Comparison of ENCODE assay signal across 8 mouse cellular contexts in the genomic region with DNA sequence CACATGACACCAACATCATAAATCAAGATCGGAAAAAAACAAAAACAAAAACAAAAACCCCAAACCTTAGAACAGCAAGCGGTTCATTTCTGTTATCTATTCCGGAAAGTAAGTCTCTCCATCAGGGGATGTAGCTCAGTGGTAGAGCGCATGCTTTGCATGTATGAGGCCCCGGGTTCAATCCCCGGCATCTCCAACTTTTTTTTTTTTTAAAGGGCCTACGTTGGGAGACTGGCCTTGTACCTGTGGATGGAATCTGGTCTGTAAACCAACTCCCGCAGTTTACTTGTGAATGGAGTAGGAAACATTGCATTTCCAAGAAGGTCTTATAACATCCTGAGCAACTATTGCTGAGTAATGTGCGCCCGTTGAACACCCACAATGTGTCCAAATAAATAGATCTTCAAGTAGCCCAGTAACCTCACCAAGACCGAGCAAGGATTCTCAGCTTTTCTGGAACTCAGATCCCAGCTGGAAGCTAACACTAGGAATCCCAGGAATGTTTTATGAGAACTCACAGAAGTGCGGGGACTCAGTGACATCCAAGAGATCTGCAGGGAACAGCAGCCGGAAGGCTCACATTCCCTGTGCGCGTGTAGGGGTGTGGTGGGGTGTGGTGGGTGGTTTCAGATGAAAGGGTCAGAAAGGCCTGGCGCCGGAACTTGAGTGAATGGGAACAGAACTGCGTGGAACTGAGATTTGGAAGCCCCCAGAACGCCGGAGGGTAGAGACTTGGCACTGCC. TPM values are rescaled to one million over a fixed set of nuclear protein-coding genes. Genes with fewer than 3 reads are reported as not detected.
A peak's percentile ranks its signal among the peaks of the same experiment; 100 is the strongest.
DNase-seq lines count a peak whose midpoint lies in the region; ATAC-seq and TF ChIP-seq lines count a peak whose summit lies in the region.

No protein-coding gene starts in this region.

- DNase-seq in left cerebral cortex, postnatal 25 days (ENCODE audit: low spot score in 2 of 2) = peak; percentile 56 to 72
- DNase-seq in left cerebral cortex, adult 8-10 months (ENCODE audit: low spot score in 2 of 2) = no peak
- DNase-seq in NIH3T3 (ENCODE audit: low read depth) = peak; percentile 79
- peak; percentile 74 for DNase-seq in forebrain, embryonic 10.5 days (ENCODE audit: extremely low spot score, low spot score)
- peak; percentile 28 for DNase-seq in lung, postnatal 36 days
- DNase-seq in stomach, postnatal 0 days (ENCODE audit: low spot score) = peak; percentile 54
- no peak for DNase-seq in cerebellum, postnatal 36 days

- peaks cover 16% of the 10 kb centered on the region for H3K36me3 ChIP-seq in forebrain, embryonic 10.5 days (replicated peaks)
- H3K36me3 ChIP-seq in intestine, embryonic 16.5 days (ENCODE audit: control insufficient read depth, insufficient read depth, low read length) = peaks cover 9% of the 10 kb centered on the region; the same call in 1 of the 2 replicates
- H3K36me3 ChIP-seq in stomach, postnatal 0 days (ENCODE audit: control insufficient read depth, insufficient read depth, low read length) = no peaks in the 10 kb centered on the region

- H3K4me3 ChIP-seq in forebrain, embryonic 10.5 days = peak overlapping the region; percentile 51
- peak overlapping the region; percentile 47 for H3K4me3 ChIP-seq in intestine, embryonic 16.5 days (ENCODE audit: low read length)
- H3K4me3 ChIP-seq in stomach, postnatal 0 days (ENCODE audit: low read depth, low read length) = peak overlapping the region; percentile 29

- no peak for TF ChIP-seq EP300 in stomach, postnatal 0 days (optimal IDR thresholded peaks at IDR 0.05)

- ATAC-seq in intestine, embryonic 16.5 days = peak; percentile 63
- ATAC-seq in stomach, postnatal 0 days (ENCODE audit: low FRiP score, low TSS enrichment) = no peak

- H3K27me3 ChIP-seq in forebrain, embryonic 10.5 days (ENCODE audit: poor library complexity, severe bottlenecking) = no peaks in the 10 kb centered on the region
- H3K27me3 ChIP-seq in intestine, embryonic 16.5 days (replicated peaks; ENCODE audit: control insufficient read depth, insufficient read depth, low read length) = no peaks in the 10 kb centered on the region
- H3K27me3 ChIP-seq in stomach, postnatal 0 days (ENCODE audit: control insufficient read depth, insufficient read depth, low read length) = no peaks in the 10 kb centered on the region

- H3K9me3 ChIP-seq in forebrain, embryonic 10.5 days = no peaks in the 10 kb centered on the region
- H3K9me3 ChIP-seq in intestine, embryonic 16.5 days (ENCODE audit: control insufficient read depth, low read length) = no peaks in the 10 kb centered on the region
- no peaks in the 10 kb centered on the region for H3K9me3 ChIP-seq in stomach, postnatal 0 days (ENCODE audit: control insufficient read depth, low read length)

- no peak for TF ChIP-seq CTCF in stomach, postnatal 0 days (IDR thresholded peaks at IDR 0.05; ENCODE audit: low read depth)

- H3K4me1 ChIP-seq in forebrain, embryonic 10.5 days = peaks cover 39% of the 10 kb centered on the region
- peaks cover 18% of the 10 kb centered on the region for H3K4me1 ChIP-seq in intestine, embryonic 16.5 days (ENCODE audit: control insufficient read depth, insufficient read depth, low read length)
- no peaks in the 10 kb centered on the region for H3K4me1 ChIP-seq in stomach, postnatal 0 days (replicated peaks; ENCODE audit: control insufficient read depth, insufficient read depth)

- intact Hi-C loops in left cerebral cortex, postnatal 25 days (cut with DNase I) = no loop called here

- H3K27ac ChIP-seq in forebrain, embryonic 10.5 days = peak overlapping the region; percentile 79
- peak overlapping the region; percentile 57; the same call in 1 of the 2 replicates for H3K27ac ChIP-seq in intestine, embryonic 16.5 days (ENCODE audit: low read length)
- no peak overlapping the region; the same call in 1 of the 2 replicates for H3K27ac ChIP-seq in stomach, postnatal 0 days (replicated peaks)

- H3K4me2 ChIP-seq in intestine, embryonic 16.5 days (ENCODE audit: low read depth, low read length) = peak overlapping the region; percentile 52
- H3K4me2 ChIP-seq in stomach, postnatal 0 days (replicated peaks; ENCODE audit: low read depth) = peak overlapping the region; percentile 47

- WGBS in forebrain, embryonic 10.5 days = 4% methylated on average over 20 of the region's 20 CpGs
- 10% methylated on average over 20 of the region's 20 CpGs for WGBS in intestine, embryonic 16.5 days
- WGBS in stomach, postnatal 0 days = 14% methylated on average over 20 of the region's 20 CpGs

- H3K9ac ChIP-seq in intestine, embryonic 16.5 days (ENCODE audit: low read depth, low read length) = peak overlapping the region; percentile 50; the same call in 1 of the 2 replicates
- no peak overlapping the region for H3K9ac ChIP-seq in stomach, postnatal 0 days (ENCODE audit: low read length)

RNA-seq across cellular contexts. Expression of a gene that starts 19.5 kb away (rescaled TPM):
- 100 to 1,000 TPM; 810 to 811 TPM for total RNA-seq in left cerebral cortex, postnatal 25 days (2021)
- 100 to 1,000 TPM; 799 to 904 (median 900) TPM for total RNA-seq in left cerebral cortex, adult 8-10 months (2022)
- polyA plus RNA-seq in forebrain, embryonic 10.5 days (2016; fragmentation: Nextera tagmentation; extraction: Ambion mirVana) = 931 and 967 TPM in 2 replicates
- 897 and 920 TPM in 2 replicates for polyA plus RNA-seq in intestine, embryonic 16.5 days (2015; fragmentation: Nextera tagmentation; extraction: Ambion mirVana)
- 537 and 549 TPM in 2 replicates for polyA plus RNA-seq in stomach, postnatal 0 days (2015; fragmentation: Nextera tagmentation; extraction: Ambion mirVana)

RNA-seq across cellular contexts. Expression of a gene that starts 20.4 kb away (rescaled TPM):
- under 1 TPM in 1 of 2 experiments, not detected in 1; 0.46 TPM for total RNA-seq in left cerebral cortex, postnatal 25 days (2021)
- under 1 TPM in 2 of 4 experiments, not detected in 2; 0.39 to 0.51 TPM for total RNA-seq in left cerebral cortex, adult 8-10 months (2022)
- 0.21 and 0.38 TPM in 2 replicates for polyA plus RNA-seq in forebrain, embryonic 10.5 days (2016; fragmentation: Nextera tagmentation; extraction: Ambion mirVana)
- 0.18 and 0.24 TPM in 2 replicates for polyA plus RNA-seq in intestine, embryonic 16.5 days (2015; fragmentation: Nextera tagmentation; extraction: Ambion mirVana)
- polyA plus RNA-seq in stomach, postnatal 0 days (2015; fragmentation: Nextera tagmentation; extraction: Ambion mirVana) = 0.51 and 0.56 TPM in 2 replicates

RNA-seq across cellular contexts. Expression of a gene that starts 24.4 kb away (rescaled TPM):
- 10 to 100 TPM; 11.4 to 15.2 TPM for total RNA-seq in left cerebral cortex, postnatal 25 days (2021)
- total RNA-seq in left cerebral cortex, adult 8-10 months (2022) = 10 to 100 TPM in 3 of 4 experiments, 1 to 10 TPM in 1; 9.4 to 12.9 (median 11.7) TPM
- polyA plus RNA-seq in forebrain, embryonic 10.5 days (2016; fragmentation: Nextera tagmentation; extraction: Ambion mirVana) = 21.4 and 22.2 TPM in 2 replicates
- polyA plus RNA-seq in intestine, embryonic 16.5 days (2015; fragmentation: Nextera tagmentation; extraction: Ambion mirVana) = 8.3 and 10.2 TPM in 2 replicates
- 3.3 and 4.5 TPM in 2 replicates for polyA plus RNA-seq in stomach, postnatal 0 days (2015; fragmentation: Nextera tagmentation; extraction: Ambion mirVana)

RNA-seq across cellular contexts. Expression of a gene that starts 31.8 kb away (rescaled TPM):
- 10 to 100 TPM; 92.5 to 95.3 TPM for total RNA-seq in left cerebral cortex, postnatal 25 days (2021)
- total RNA-seq in left cerebral cortex, adult 8-10 months (2022) = 10 to 100 TPM; 81.9 to 94.4 (median 86.6) TPM
- 56.5 and 57.6 TPM in 2 replicates for polyA plus RNA-seq in forebrain, embryonic 10.5 days (2016; fragmentation: Nextera tagmentation; extraction: Ambion mirVana)
- 58.2 and 58.3 TPM in 2 replicates for polyA plus RNA-seq in intestine, embryonic 16.5 days (2015; fragmentation: Nextera tagmentation; extraction: Ambion mirVana)
- polyA plus RNA-seq in stomach, postnatal 0 days (2015; fragmentation: Nextera tagmentation; extraction: Ambion mirVana) = 25.3 and 27.9 TPM in 2 replicates

Comparison
In these comparisons a context has a peak if more than half of its experiments do, and no peak if none do; other contexts are left out.
1. DNase-seq: peak in left cerebral cortex, postnatal 25 days (2 of 2), NIH3T3 (single experiment), forebrain, embryonic 10.5 days (single experiment), lung, postnatal 36 days (single experiment) and stomach, postnatal 0 days (single experiment); none in left cerebral cortex, adult 8-10 months (0 of 2) and cerebellum, postnatal 36 days (0 of 2).
2. Peak in every context shown above with its lines, with median percentiles within 50 percentile points of each other: H3K4me3 ChIP-seq.